Mouse (Mus musculus) lung, embryonic 16.5 days (tissue): ENCODE results near the gene Gsap. TPM values are rescaled to one million over a fixed set of nuclear protein-coding genes. Genes with fewer than 3 reads are reported as not detected.

Experiments used
- ATAC-seq: fragments of 200-750 bp; cut with Nextera tagmentation; 2 replicates; pipeline ENCODE4 v1.8.0; 2017; ENCODE audit warnings: low read depth, mild to moderate bottlenecking, moderate library complexity
- H3K27ac ChIP-seq: fragments of 300-500 bp; sonication (generic); 2 replicates; pipeline ENCODE4 v1.5.1; 2014; ENCODE audit warnings: mild to moderate bottlenecking, control low read depth, low read length
- H3K27me3 ChIP-seq: fragments of 300-500 bp; sonication (generic); 2 replicates; pipeline ENCODE4 v1.6.1; 2014; ENCODE audit warnings: low read depth, low read length, mixed read lengths; ENCODE audit not compliant: control insufficient read depth, insufficient read depth
- H3K36me3 ChIP-seq: fragments of 300-500 bp; sonication (generic); 2 replicates; pipeline ENCODE4 v1.6.1; 2014; ENCODE audit warnings: low read length; ENCODE audit not compliant: control insufficient read depth, insufficient read depth
- H3K4me1 ChIP-seq: fragments of 300-500 bp; sonication (generic); replicated peaks from 2 replicates; pipeline ENCODE4 v1.6.1; 2014; ENCODE audit warnings: low read length, mixed read lengths; ENCODE audit not compliant: control insufficient read depth, insufficient read depth
- H3K4me2 ChIP-seq: fragments of 300-500 bp; sonication (generic); 2 replicates; pipeline ENCODE4 v1.6.1; 2014; ENCODE audit warnings: low read depth, low read length, control low read depth
- H3K4me3 ChIP-seq: fragments of 300-500 bp; sonication (generic); 2 replicates; pipeline ENCODE4 v1.5.1; 2014; ENCODE audit warnings: mild to moderate bottlenecking, low read length, control low read depth
- H3K9ac ChIP-seq: fragments of 300-500 bp; sonication (generic); 2 replicates; pipeline ENCODE4 v1.6.1; 2014; ENCODE audit warnings: low read length, control low read depth
- H3K9me3 ChIP-seq: fragments of 300-500 bp; sonication (generic); 2 replicates; pipeline ENCODE4 v1.6.1; 2016; ENCODE audit warnings: low read length; ENCODE audit not compliant: control insufficient read depth
- WGBS: fragments of 180-500 bp; shearing (Covaris S2); extraction: QIAGEN DNeasy Blood & Tissue Kit; methylation state at CpG from one replicate; pipeline ENCODE4 v1.1.7; 2014; 5-methylcytosine and 5-hydroxymethylcytosine counted together
- polyA plus RNA-seq: library from polyadenylated mRNA; unstranded; fragments of >200 nt; fragmentation: Nextera tagmentation; extraction: Ambion mirVana; gene quantifications from 2 replicates; pipeline ENCODE4 v1.2.1, GENCODE M21; 2015

Gsap gene
- polyA plus RNA-seq, 1 experiment from 2014 or later, result 4.9 TPM

DNA sequence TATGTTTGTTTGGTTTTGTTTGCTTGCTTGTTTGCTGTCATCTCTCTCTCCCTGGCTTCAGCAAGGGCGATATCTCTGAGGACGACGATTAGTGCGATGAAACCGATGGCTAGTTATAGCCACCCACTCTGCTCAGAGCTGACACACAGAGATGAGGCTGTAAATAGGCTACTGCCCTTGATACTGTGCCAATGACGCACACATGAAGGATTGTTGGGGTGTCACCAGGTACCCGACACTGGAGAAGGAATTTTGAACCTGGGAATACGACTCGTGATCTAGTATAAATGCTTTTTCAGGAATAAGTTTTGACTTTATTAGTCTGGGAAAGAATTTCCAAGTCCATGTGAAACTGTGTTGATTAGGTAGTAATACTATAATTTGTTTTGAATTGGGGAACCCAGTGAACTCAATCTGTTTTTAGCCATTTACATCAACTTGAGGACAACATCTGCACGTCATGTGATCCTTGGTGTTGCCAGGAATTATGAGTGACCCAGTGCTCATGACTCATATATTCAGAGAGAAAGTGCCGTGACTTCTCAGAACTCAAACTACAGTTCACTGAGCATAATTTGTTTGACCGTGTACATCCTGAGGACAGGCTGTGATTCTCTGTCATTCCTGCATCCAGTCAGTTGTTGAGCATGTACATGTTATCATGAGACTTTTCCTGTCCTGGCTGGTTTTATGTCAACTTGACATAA, 97.5 kb downstream of the Gsap start:
- Histone ChIP-seq H3K36me3 (no peaks in the 10 kb centered on the region), H3K9ac (no peak overlapping the region), H3K27me3 (no peaks in the 10 kb centered on the region), H3K4me2 (no peak overlapping the region), H3K27ac (no peak overlapping the region), H3K4me1 (no peaks in the 10 kb centered on the region), H3K9me3 (no peaks in the 10 kb centered on the region), H3K4me3 (no peak overlapping the region)
- ATAC-seq, result no peak
- WGBS, result 81% methylated on average over 12 of the region's 12 CpGs

DNA sequence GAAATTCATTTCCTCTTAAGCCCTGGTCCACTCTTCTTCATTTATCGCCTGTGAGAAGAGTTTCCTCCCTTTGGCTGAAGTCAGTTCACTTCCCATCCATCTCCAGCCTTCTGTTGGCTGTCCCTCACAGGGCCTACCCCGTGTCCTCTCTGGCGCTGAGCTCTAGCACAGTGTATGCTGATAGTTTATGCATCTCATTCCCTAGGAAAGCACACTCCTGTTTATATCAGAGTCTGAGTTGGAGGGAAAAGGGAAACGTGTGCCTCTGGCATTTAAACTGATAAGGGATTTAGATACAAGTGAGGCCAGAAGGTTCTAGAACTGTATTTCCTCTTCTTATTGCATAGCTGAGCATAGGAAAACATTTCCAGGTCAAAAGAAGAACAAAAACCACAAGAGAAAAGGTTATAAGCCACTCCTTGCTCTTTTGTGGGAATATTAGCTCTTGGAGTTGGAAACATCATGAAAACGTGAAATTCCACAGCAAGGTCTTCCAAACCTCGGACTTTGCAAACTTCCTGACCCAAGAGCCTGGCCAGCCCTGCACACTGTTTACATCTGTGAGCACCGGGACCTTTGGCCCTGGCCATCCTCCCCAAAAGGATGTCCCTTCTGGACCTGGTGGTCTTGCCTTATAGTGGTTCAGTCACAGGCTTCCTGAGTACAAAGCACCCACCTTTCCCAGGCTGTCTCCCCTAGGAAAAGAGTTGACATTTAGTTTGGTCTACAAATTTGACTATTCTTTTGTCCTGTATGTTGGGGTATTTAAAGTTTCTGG, 102.8 kb downstream of the Gsap start:
- Histone ChIP-seq H3K4me2 (no peak overlapping the region), H3K27ac (no peak overlapping the region), H3K36me3 (no peaks in the 10 kb centered on the region), H3K4me1 (no peaks in the 10 kb centered on the region), H3K9ac (no peak overlapping the region), H3K4me3 (no peak overlapping the region), H3K27me3 (no peaks in the 10 kb centered on the region), H3K9me3 (no peaks in the 10 kb centered on the region)
- peak; percentile 85 for ATAC-seq
- WGBS, result 42% methylated on average over 7 of the region's 7 CpGs

DNA sequence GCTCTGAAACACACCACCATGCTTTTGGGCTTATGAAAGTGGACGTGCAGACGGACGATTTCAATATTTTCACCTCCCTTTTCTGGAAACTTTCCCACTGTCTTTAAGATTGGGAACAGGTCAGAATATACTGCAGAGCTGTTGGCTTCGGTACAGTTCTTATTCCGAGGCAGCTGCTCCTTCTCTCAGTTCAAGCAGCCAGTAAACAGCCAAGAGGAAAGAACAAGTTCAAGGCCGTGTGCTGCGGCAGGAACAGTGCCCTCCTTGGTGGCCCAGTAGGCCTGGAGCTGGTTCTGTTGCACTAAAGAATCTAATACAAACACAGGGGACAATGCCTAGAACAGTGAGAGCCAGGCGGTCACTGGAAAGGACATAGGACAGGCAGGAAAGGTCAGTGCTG, 104.5 kb downstream of the Gsap start:
- H3K4me3 ChIP-seq, result no peak overlapping the region
- no peak for ATAC-seq
- no peaks in the 10 kb centered on the region for H3K36me3 ChIP-seq
- no peaks in the 10 kb centered on the region for H3K27me3 ChIP-seq
- H3K4me1 ChIP-seq, result no peaks in the 10 kb centered on the region
- H3K27ac ChIP-seq, result no peak overlapping the region
- H3K9me3 ChIP-seq, result no peaks in the 10 kb centered on the region
- no peak overlapping the region for H3K4me2 ChIP-seq
- whole genome bisulfite sequencing, result 64% methylated on average over 8 of the region's 8 CpGs
- H3K9ac ChIP-seq, result no peak overlapping the region

DNA sequence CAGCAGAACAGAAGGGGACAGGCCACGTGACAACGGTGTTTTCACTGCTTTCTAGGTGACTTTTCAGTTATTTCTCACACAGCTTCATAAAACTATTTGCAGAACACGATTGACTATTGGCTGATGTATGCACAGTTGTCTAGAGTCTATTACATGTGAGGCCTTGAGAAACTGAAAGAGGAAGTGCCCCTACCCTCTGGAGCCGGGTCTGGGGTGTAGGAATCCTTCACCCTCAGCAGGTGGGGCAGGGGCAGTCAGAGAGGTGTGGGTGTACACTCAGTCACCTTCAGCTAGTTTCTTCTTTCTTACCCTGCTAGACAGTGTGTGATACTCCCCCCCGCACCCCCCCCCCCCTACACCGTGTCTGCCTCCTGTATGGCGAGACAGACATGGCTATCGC, 109.6 kb downstream of the Gsap start:
- H3K4me3 ChIP-seq, result no peak overlapping the region
- H3K27me3 ChIP-seq, result no peaks in the 10 kb centered on the region
- no peak overlapping the region for H3K27ac ChIP-seq
- H3K36me3 ChIP-seq, result no peaks in the 10 kb centered on the region
- H3K4me2 ChIP-seq, result no peak overlapping the region
- no peaks in the 10 kb centered on the region; the same call in 1 of the 2 replicates for H3K4me1 ChIP-seq
- 69% methylated on average over 8 of the region's 8 CpGs for whole genome bisulfite sequencing
- no peak for ATAC-seq
- H3K9me3 ChIP-seq, result no peaks in the 10 kb centered on the region
- H3K9ac ChIP-seq, result no peak overlapping the region

DNA sequence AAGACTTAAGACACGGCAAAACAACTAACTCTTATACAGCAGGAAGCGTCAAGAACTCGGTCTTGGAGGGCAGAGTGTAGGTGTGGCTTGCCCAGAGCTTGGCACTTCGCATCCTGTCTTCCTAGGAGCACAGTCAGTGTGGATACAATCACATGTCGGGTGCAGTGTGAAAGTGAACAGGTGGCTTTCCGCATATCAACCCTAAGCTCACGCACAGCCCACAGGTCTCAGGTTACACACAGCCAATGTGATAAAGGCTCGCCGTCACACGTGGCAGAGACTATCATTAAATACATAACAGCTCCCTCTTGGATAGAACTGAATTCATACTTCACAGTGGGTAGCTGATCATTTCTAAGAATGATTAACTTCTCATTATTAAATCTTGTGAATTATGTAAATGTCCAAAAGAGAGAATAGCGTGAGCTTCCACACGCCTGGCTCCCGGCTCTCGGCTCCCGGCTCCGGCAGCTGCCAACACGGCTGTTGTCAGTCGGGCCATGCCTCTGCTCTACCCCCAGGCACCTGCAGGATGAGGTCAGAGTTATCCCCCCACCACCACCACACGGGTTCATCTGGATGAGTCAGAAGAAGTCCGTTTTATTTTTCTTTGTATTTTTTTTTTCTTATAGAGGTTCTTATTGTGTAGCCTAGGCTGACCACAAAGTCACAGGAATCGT, 113.2 kb downstream of the Gsap start:
- H3K9ac ChIP-seq, result no peak overlapping the region
- no peak for ATAC-seq
- no peaks in the 10 kb centered on the region for H3K36me3 ChIP-seq
- H3K4me3 ChIP-seq, result no peak overlapping the region
- WGBS, result 52% methylated on average over 21 of the region's 21 CpGs
- no peak overlapping the region for H3K4me2 ChIP-seq
- no peaks in the 10 kb centered on the region for H3K9me3 ChIP-seq
- H3K4me1 ChIP-seq, result no peaks in the 10 kb centered on the region; the same call in 1 of the 2 replicates
- no peak overlapping the region for H3K27ac ChIP-seq
- no peaks in the 10 kb centered on the region for H3K27me3 ChIP-seq

DNA sequence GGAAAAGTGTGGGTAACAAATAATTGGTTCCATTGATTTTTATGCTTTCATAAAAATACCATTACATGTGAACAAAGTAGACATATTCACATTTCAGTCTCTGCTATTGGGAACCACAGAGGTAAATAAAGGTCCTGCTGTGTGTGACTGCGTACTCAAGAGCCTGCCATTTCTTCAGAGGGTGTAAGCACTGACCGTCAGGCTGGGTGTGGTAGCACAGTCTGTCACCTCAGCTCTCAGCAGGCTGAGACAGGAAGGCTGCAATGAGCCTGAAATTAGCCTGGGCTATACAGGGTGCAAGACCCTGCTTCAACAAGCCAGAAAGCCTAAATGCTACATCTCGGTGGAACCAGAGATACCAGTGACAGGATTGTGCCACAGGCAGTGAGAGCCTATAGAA, 114.0 kb downstream of the Gsap start:
- H3K36me3 ChIP-seq, result no peaks in the 10 kb centered on the region
- no peak overlapping the region for H3K4me2 ChIP-seq
- H3K4me3 ChIP-seq, result no peak overlapping the region
- H3K27ac ChIP-seq, result no peak overlapping the region
- WGBS, result 90% methylated on average over 3 of the region's 3 CpGs
- no peaks in the 10 kb centered on the region; the same call in 1 of the 2 replicates for H3K4me1 ChIP-seq
- no peak overlapping the region for H3K9ac ChIP-seq
- no peaks in the 10 kb centered on the region for H3K27me3 ChIP-seq
- no peak for ATAC-seq
- H3K9me3 ChIP-seq, result no peaks in the 10 kb centered on the region

DNA sequence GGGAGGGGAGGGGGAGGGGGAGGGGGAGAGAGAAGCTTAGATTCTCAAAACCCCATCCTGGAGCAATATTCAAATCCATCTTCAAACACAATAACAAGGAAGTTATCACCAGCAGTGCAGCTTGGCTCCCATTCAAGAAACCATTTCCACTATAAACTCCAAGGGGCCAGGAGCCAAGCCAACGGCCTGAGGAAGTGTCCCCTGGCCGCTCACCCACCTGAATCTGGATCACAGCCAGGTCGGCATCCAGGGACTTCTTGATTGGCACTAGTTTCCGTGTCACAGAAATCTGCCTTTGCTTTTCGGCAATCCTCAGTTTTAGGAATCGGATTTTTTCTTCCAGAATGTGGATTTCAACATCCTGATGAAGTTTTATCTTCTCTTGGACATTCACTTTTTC, 115.0 kb downstream of the Gsap start:
- Histone ChIP-seq H3K4me1 (no peaks in the 10 kb centered on the region; the same call in 1 of the 2 replicates), H3K27me3 (no peaks in the 10 kb centered on the region)
- no peak for ATAC-seq

DNA sequence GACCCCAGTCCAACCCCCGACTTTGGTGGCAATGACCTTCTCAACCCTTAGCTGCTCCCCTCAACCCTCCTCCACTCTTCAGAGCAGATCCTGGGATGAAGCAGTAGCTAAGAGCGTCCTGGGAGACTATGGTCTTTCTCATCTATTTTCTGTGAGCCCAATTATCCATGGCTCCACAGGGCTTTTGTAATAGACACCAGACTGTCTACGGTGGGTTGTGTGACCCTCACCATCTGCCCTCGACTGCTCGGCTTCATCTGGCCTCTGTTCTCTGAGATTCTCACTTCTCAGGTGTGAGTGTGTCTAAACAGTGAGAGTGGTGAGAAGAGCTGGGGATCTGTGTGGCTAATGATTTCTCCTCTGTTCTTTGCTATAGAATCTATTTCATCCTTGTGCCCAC, 121.1 kb downstream of the Gsap start:
- Histone ChIP-seq H3K27me3 (no peaks in the 10 kb centered on the region), H3K27ac (no peak overlapping the region), H3K9me3 (no peaks in the 10 kb centered on the region), H3K36me3 (no peaks in the 10 kb centered on the region), H3K9ac (no peak overlapping the region), H3K4me2 (no peak overlapping the region), H3K4me3 (no peak overlapping the region), H3K4me1 (no peaks in the 10 kb centered on the region)
- WGBS, result 74% methylated on average over 5 of the region's 5 CpGs
- no peak for ATAC-seq

More for the DNA sequence above, 115.0 kb downstream of the Gsap start:
- H3K36me3 ChIP-seq, result no peaks in the 10 kb centered on the region
- H3K4me3 ChIP-seq, result no peak overlapping the region
- no peak overlapping the region for H3K4me2 ChIP-seq
- no peaks in the 10 kb centered on the region for H3K9me3 ChIP-seq
- H3K27ac ChIP-seq, result no peak overlapping the region
- H3K9ac ChIP-seq, result no peak overlapping the region
- 49% methylated on average over 6 of the region's 6 CpGs for WGBS

DNA sequence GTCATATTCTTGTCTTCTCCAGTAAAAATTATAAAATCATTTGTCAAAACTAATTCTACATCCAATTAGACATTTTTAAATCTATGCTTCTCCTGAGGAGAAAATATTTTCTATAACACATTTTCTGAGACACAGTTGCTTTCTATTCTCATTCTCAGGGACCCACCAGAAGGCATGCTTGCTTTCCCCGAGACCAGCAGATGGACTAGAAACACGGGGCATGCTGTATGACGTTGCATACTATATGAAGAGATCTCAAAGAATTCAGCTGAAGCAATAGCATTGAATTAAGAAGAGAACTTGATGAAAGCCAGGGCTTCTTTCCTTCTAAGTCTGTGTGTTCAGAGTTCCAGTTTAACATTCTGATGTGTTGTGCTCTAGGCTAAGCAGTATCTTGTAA, 128.6 kb downstream of the Gsap start:
- Histone ChIP-seq H3K9me3 (no peaks in the 10 kb centered on the region), H3K4me2 (no peak overlapping the region), H3K4me3 (no peak overlapping the region), H3K4me1 (no peaks in the 10 kb centered on the region), H3K27ac (no peak overlapping the region), H3K36me3 (no peaks in the 10 kb centered on the region), H3K27me3 (no peaks in the 10 kb centered on the region), H3K9ac (no peak overlapping the region)
- no peak for ATAC-seq
- 88% methylated on average over 3 of the region's 3 CpGs for WGBS
